Mouse (Mus musculus) forebrain, embryonic 12.5 days (tissue): ENCODE data around the gene Galnt2. TPM values are rescaled to one million over a fixed set of nuclear protein-coding genes. Genes with fewer than 3 reads are reported as not detected.

Experiments used
- ATAC-seq: fragments of 200-750 bp; cut with Nextera tagmentation; 2 replicates; pipeline ENCODE4 v1.8.0; 2017; ENCODE audit warnings: moderate TSS enrichment; ENCODE audit not compliant: low FRiP score
- H3K27ac ChIP-seq: fragments of 300-500 bp; sonication (generic); 2 replicates; pipeline ENCODE4 v1.5.1; 2016; ENCODE audit warnings: mild to moderate bottlenecking
- H3K27me3 ChIP-seq: fragments of 300-500 bp; sonication (generic); 2 replicates; pipeline ENCODE4 v1.6.1; 2016; ENCODE audit warnings: mild to moderate bottlenecking
- H3K36me3 ChIP-seq: fragments of 300-500 bp; sonication (generic); replicated peaks from 2 replicates; pipeline ENCODE4 v1.6.1; 2016; ENCODE audit warnings: mild to moderate bottlenecking
- H3K4me1 ChIP-seq: fragments of 300-500 bp; sonication (generic); 2 replicates; pipeline ENCODE4 v1.6.1; 2016
- H3K4me2 ChIP-seq: fragments of 300-500 bp; sonication (generic); 2 replicates; pipeline ENCODE4 v1.6.1; 2016; ENCODE audit warnings: mild to moderate bottlenecking, moderate library complexity
- H3K4me3 ChIP-seq: fragments of 300-500 bp; sonication (generic); replicated peaks from 2 replicates; pipeline ENCODE4 v1.5.1; 2016; ENCODE audit warnings: mild to moderate bottlenecking
- H3K9ac ChIP-seq: fragments of 300-500 bp; sonication (generic); 2 replicates; pipeline ENCODE4 v1.6.1; 2016; ENCODE audit warnings: mild to moderate bottlenecking
- H3K9me3 ChIP-seq: fragments of 300-500 bp; sonication (generic); 2 replicates; pipeline ENCODE4 v1.6.1; 2016
- WGBS: fragments of 180-500 bp; shearing (Covaris S2); methylation state at CpG from one replicate; pipeline ENCODE4 v1.1.7; 2016; 5-methylcytosine and 5-hydroxymethylcytosine counted together
- polyA plus RNA-seq: library from polyadenylated mRNA; unstranded; fragments of >200 nt; fragmentation: Nextera tagmentation; extraction: Ambion mirVana; gene quantifications from 2 replicates; pipeline ENCODE4 v1.2.1, GENCODE M21; 2016

The Galnt2 gene
- polyA plus RNA-seq, 1 experiment from 2014 or later = 71.8 TPM

DNA sequence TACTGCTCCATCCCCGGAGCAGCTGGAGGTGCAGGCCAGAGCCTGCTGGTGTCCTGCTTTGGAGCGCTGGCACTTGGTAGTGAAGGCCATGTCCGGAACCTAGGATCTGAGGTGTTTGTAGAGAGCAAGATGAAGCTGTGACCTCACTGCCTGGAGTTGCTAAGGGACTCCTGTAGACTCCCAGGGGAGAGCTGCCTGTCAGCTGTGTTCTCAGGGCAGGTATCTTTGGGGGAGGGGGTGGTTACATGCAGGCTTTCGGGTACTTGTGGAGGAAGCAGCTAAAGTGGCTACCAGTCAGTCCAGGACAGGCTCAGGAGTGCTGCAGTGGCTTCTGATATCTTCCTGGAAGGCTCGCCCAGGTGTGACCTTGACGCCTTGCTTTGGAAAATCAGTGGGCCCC lies 8.2 kb downstream of the Galnt2 start:
- Histone ChIP-seq H3K9me3 (peaks cover 7% of the 10 kb centered on the region), H3K4me2 (no peak overlapping the region), H3K9ac (no peak overlapping the region), H3K4me3 (no peak overlapping the region), H3K27ac (no peak overlapping the region), H3K4me1 (peaks cover 39% of the 10 kb centered on the region), H3K36me3 (peaks cover 15% of the 10 kb centered on the region), H3K27me3 (no peaks in the 10 kb centered on the region)
- ATAC-seq = no peak
- 86% methylated on average over 6 of the region's 6 CpGs for WGBS

DNA sequence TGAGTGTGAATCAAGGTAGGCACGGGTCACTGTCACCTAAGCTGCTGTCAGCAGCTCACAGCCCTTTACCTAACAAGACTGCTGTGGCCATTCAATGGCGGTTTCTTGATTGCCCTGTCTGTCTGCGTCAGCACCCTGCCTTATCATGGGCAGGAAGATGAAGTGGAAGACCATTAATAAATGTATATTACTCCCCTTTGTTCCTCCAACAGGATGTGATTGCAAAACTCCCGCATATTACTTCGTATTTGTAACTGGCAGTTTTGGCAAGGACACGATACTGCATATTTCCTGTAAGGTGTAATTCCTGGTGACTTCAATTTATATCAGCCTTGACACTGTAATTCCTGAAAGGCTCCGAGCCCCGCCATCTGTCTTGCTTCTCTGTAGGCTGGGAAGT lies 9.7 kb downstream of the Galnt2 start:
- H3K4me1 ChIP-seq = peaks cover 30% of the 10 kb centered on the region
- no peak overlapping the region for H3K4me2 ChIP-seq
- WGBS = 89% methylated on average over 8 of the region's 8 CpGs
- H3K27ac ChIP-seq = peak overlapping the region; percentile 46; the same call in 1 of the 2 replicates
- H3K36me3 ChIP-seq = peaks cover 25% of the 10 kb centered on the region
- no peaks in the 10 kb centered on the region for H3K27me3 ChIP-seq
- ATAC-seq = no peak
- no peak overlapping the region for H3K9ac ChIP-seq
- no peak overlapping the region for H3K4me3 ChIP-seq
- H3K9me3 ChIP-seq = peaks cover 7% of the 10 kb centered on the region

GRCm38 (mm10) chr8:124242208-124242607 lies 11.0 kb downstream of the Galnt2 start:
- Histone ChIP-seq H3K9me3 (peaks cover 7% of the 10 kb centered on the region), H3K36me3 (peaks cover 25% of the 10 kb centered on the region), H3K4me2 (no peak overlapping the region), H3K9ac (no peak overlapping the region), H3K27me3 (no peaks in the 10 kb centered on the region), H3K4me3 (no peak overlapping the region), H3K27ac (no peak overlapping the region), H3K4me1 (peaks cover 30% of the 10 kb centered on the region)
- ATAC-seq = no peak
- 85% methylated on average over 6 of the region's 6 CpGs for WGBS

GRCm38 (mm10) chr8:124242913-124243312 lies 11.7 kb downstream of the Galnt2 start:
- ATAC-seq = no peak
- Histone ChIP-seq H3K4me1 (peaks cover 31% of the 10 kb centered on the region), H3K27me3 (no peaks in the 10 kb centered on the region), H3K4me2 (no peak overlapping the region), H3K4me3 (no peak overlapping the region), H3K9me3 (peaks cover 7% of the 10 kb centered on the region), H3K27ac (no peak overlapping the region), H3K9ac (no peak overlapping the region), H3K36me3 (peaks cover 22% of the 10 kb centered on the region)
- WGBS = 95% methylated on average over 5 of the region's 5 CpGs

DNA sequence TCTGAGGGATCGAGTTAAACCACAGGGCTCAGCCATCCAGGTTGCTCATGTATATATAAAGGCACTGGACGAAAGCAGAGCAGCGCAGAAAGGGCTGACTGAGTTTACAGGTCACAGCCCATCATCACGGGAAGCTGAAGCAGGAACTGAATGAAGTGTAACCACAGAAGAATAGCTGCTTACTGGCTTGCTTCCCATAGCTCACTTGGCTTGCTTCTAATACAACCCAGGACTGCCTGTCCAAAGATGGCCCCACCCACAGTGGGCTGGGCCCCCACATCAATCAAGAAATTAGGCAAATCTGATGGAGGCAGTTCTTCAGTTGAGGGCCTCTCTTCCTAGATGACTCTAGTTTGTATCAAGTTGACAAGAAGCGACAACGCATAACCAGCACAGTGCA lies 16.4 kb downstream of the Galnt2 start:
- H3K9me3 ChIP-seq = peaks cover 7% of the 10 kb centered on the region
- H3K4me2 ChIP-seq = no peak overlapping the region
- no peak for ATAC-seq
- H3K4me1 ChIP-seq = peaks cover 27% of the 10 kb centered on the region
- no peak overlapping the region for H3K27ac ChIP-seq
- no peaks in the 10 kb centered on the region for H3K27me3 ChIP-seq
- 94% methylated on average over 6 of the region's 6 CpGs for WGBS
- no peak overlapping the region for H3K4me3 ChIP-seq
- peaks cover 21% of the 10 kb centered on the region for H3K36me3 ChIP-seq
- H3K9ac ChIP-seq = no peak overlapping the region

GRCm38 (mm10) chr8:124248688-124249087 lies 17.5 kb downstream of the Galnt2 start:
- H3K4me1 ChIP-seq = peaks cover 33% of the 10 kb centered on the region
- 94% methylated on average over 6 of the region's 6 CpGs for WGBS
- H3K9ac ChIP-seq = no peak overlapping the region

DNA sequence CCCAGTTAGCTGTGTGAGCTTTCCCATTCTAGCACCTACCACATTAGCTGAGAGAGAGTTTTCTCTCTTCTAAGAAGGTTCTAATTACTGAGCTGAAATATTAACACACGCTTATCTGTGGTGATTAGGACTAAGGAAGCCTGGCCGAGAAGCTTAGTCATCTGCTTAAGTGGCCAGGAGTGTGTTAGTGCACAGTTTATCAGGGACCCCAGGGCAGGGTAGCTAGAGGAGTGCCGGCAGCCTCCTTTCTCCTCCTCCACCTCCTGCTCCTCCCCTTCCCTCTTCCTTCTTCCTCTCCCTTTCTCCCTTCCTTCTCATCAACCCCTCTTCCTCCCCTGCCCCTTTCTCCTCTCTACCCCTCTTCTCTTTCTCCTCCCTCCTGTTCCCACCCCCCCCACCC lies 19.1 kb downstream of the Galnt2 start:
- Histone ChIP-seq H3K36me3 (0 out of 2 replicates have a peak, but pooled peaks cover 3% of the 10 kb centered on the region), H3K9ac (no peak overlapping the region), H3K4me3 (no peak overlapping the region), H3K4me2 (no peak overlapping the region), H3K4me1 (peaks cover 36% of the 10 kb centered on the region), H3K27me3 (no peaks in the 10 kb centered on the region), H3K27ac (peak overlapping the region; percentile 65), H3K9me3 (no peaks in the 10 kb centered on the region)
- WGBS = 53% methylated on average over 3 of the region's 3 CpGs
- no peak for ATAC-seq

More at GRCm38 (mm10) chr8:124248688-124249087, 17.5 kb downstream of the Galnt2 start:
- peaks cover 17% of the 10 kb centered on the region for H3K36me3 ChIP-seq
- no peak overlapping the region for H3K4me3 ChIP-seq
- no peak overlapping the region for H3K4me2 ChIP-seq
- H3K27ac ChIP-seq = no peak overlapping the region
- H3K27me3 ChIP-seq = no peaks in the 10 kb centered on the region
- no peak for ATAC-seq
- H3K9me3 ChIP-seq = peaks cover 4% of the 10 kb centered on the region

GRCm38 (mm10) chr8:124250785-124251184 lies 19.6 kb downstream of the Galnt2 start:
- Histone ChIP-seq H3K27me3 (no peaks in the 10 kb centered on the region), H3K4me1 (peaks cover 39% of the 10 kb centered on the region), H3K9me3 (no peaks in the 10 kb centered on the region), H3K4me3 (no peak overlapping the region), H3K9ac (no peak overlapping the region), H3K27ac (peak overlapping the region; percentile 65), H3K36me3 (no peaks in the 10 kb centered on the region), H3K4me2 (no peak overlapping the region)
- 31% methylated on average over 4 of the region's 4 CpGs for WGBS
- ATAC-seq = no peak

GRCm38 (mm10) chr8:124252533-124252950 lies 21.4 kb downstream of the Galnt2 start:
- Histone ChIP-seq H3K4me2 (no peak overlapping the region), H3K9ac (no peak overlapping the region), H3K4me1 (peaks cover 53% of the 10 kb centered on the region), H3K36me3 (no peaks in the 10 kb centered on the region), H3K4me3 (no peak overlapping the region), H3K27me3 (no peaks in the 10 kb centered on the region), H3K9me3 (no peaks in the 10 kb centered on the region), H3K27ac (no peak overlapping the region)
- WGBS = 89% methylated on average over 5 of the region's 5 CpGs
- no peak for ATAC-seq

DNA sequence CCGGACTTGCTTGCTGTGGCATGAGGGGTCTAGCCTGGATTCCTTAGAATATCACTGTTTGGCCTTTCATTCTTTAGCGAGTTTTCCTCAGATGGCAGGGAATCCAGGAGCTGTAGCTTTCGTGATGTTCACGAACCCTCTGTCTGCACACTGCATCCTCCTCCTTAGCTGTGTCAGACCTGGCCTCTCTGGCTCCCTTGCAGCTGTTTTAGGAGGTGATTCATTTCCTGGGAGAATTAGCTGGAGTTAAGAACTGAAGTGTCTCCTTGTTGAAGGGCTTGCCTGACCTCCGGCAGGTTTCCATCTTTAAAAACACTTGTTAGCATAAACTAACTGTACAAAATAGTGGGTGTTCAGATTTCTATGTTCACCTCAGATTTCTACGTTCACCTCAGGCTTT lies 22.7 kb downstream of the Galnt2 start:
- WGBS = 91% methylated on average over 6 of the region's 6 CpGs
- no peak overlapping the region for H3K4me3 ChIP-seq
- H3K36me3 ChIP-seq = no peaks in the 10 kb centered on the region
- no peak overlapping the region for H3K9ac ChIP-seq
- no peak overlapping the region for H3K4me2 ChIP-seq
- peaks cover 55% of the 10 kb centered on the region for H3K4me1 ChIP-seq
- H3K27me3 ChIP-seq = no peaks in the 10 kb centered on the region
- H3K9me3 ChIP-seq = no peaks in the 10 kb centered on the region
- no peak overlapping the region for H3K27ac ChIP-seq
- no peak for ATAC-seq

DNA sequence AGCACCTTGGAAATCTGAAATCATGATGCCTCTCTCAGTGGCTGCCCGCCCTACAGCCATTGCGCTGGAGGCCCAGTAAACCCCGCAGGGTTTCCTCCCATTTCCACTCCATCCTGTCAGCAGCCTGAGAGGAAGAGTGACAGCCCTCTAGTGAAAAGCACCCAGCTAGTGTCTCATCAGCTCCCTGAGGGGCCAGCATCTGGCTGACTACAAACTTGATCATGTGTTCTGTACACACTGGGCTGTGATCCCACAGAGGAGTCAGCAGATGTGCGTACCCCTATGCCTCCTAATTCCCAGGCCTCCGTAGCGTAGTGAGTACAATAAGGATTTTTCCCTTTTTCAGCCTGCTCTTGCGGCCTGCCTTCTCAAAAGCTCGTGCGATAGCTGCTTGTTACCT lies 25.6 kb downstream of the Galnt2 start:
- WGBS = 77% methylated on average over 9 of the region's 9 CpGs
- Histone ChIP-seq H3K9me3 (no peaks in the 10 kb centered on the region), H3K36me3 (no peaks in the 10 kb centered on the region), H3K4me3 (no peak overlapping the region), H3K27me3 (no peaks in the 10 kb centered on the region), H3K4me2 (no peak overlapping the region), H3K9ac (0 out of 2 replicates have a peak overlapping the region, but pooled peaks have one; percentile 33), H3K27ac (peak overlapping the region; percentile 78), H3K4me1 (peaks cover 62% of the 10 kb centered on the region)
- peak; percentile 30; the same call in 1 of the 2 replicates for ATAC-seq

- Histone ChIP-seq H3K9me3 (no peaks in the 10 kb centered on the region), H3K4me1 (peaks cover 67% of the 10 kb centered on the region), H3K9ac (peak overlapping the region; percentile 33; the same call in 1 of the 2 replicates), H3K4me2 (peak overlapping the region; percentile 2; the same call in 1 of the 2 replicates), H3K27ac (peak overlapping the region; percentile 78), H3K27me3 (no peaks in the 10 kb centered on the region), H3K4me3 (no peak overlapping the region), H3K36me3 (no peaks in the 10 kb centered on the region)
- ATAC-seq = peak; percentile 36; the same call in 1 of the 2 replicates
- 62% methylated on average over 10 of the region's 10 CpGs for WGBS
Observed at GRCm38 (mm10) chr8:124257363-124257762, 26.2 kb downstream of the Galnt2 start.

- Histone ChIP-seq H3K36me3 (no peaks in the 10 kb centered on the region), H3K27me3 (no peaks in the 10 kb centered on the region), H3K9ac (no peak overlapping the region), H3K4me3 (no peak overlapping the region), H3K9me3 (no peaks in the 10 kb centered on the region), H3K27ac (no peak overlapping the region), H3K4me1 (peaks cover 76% of the 10 kb centered on the region), H3K4me2 (no peak overlapping the region)
- 82% methylated on average over 4 of the region's 4 CpGs for WGBS
- ATAC-seq = no peak
Observed at GRCm38 (mm10) chr8:124259146-124259545, 28.0 kb downstream of the Galnt2 start.
